Mouse (Mus musculus) lung, postnatal 4 days (tissue): Measurements from ENCODE around the gene Atp2c1.

ENCODE experiments used
- DNase-seq, 2 experiments: peaks; one replicate each; pipeline ENCODE4 v3.0.0; 2021

The Atp2c1 gene

GRCm38 (mm10) chr9:105484338-105485084 is 42.6 kb downstream of the Atp2c1 start:
- no peak for DNase-seq

GRCm38 (mm10) chr9:105483880-105484279 is 43.2 kb downstream of the Atp2c1 start:
- no peak for DNase-seq

- no peak for DNase-seq
These were observed 44.2 kb downstream of the Atp2c1 start for GRCm38 (mm10) chr9:105482715-105483510.

GRCm38 (mm10) chr9:105482070-105482469 is 45.0 kb downstream of the Atp2c1 start:
- no peak for DNase-seq

- no peak for DNase-seq
These were observed 51.0 kb downstream of the Atp2c1 start for GRCm38 (mm10) chr9:105476134-105476533.

GRCm38 (mm10) chr9:105474910-105475309 is 52.2 kb downstream of the Atp2c1 start:
- DNase-seq = no peak

- no peak for DNase-seq
These were observed 59.3 kb downstream of the Atp2c1 start for GRCm38 (mm10) chr9:105467787-105468186.

GRCm38 (mm10) chr9:105461496-105461895 is 65.6 kb downstream of the Atp2c1 start:
- no peak for DNase-seq

- peak; percentile 24 to 43 for DNase-seq
These were observed 68.1 kb downstream of the Atp2c1 start for GRCm38 (mm10) chr9:105459032-105459431.

- DNase-seq = no peak
These were observed 118.6 kb downstream of the Atp2c1 start for GRCm38 (mm10) chr9:105408549-105408948.

- peak; percentile 95 to 96 for DNase-seq
These were observed 131.9 kb downstream of the Atp2c1 start, which contains the start of the genes Aste1 and Nek11 for GRCm38 (mm10) chr9:105395218-105395627. Gene Aste1 (plus strand): TSS chr9:105395392. Gene Nek11 (minus strand): TSS chr9:105395524.

GRCm38 (mm10) chr9:105394720-105395119 is 132.4 kb downstream of the Atp2c1 start:
- DNase-seq = no peak

- no peak for DNase-seq
These were observed 136.5 kb downstream of the Atp2c1 start for GRCm38 (mm10) chr9:105390616-105391015.

GRCm38 (mm10) chr9:105389289-105389688 is 137.8 kb downstream of the Atp2c1 start:
- DNase-seq = peak; percentile 32 to 76

- no peak for DNase-seq
These were observed 139.7 kb downstream of the Atp2c1 start for GRCm38 (mm10) chr9:105387403-105387802.

- no peak for DNase-seq
These were observed 147.5 kb downstream of the Atp2c1 start for GRCm38 (mm10) chr9:105379533-105380145.

GRCm38 (mm10) chr9:105377622-105378021 is 149.5 kb downstream of the Atp2c1 start:
- DNase-seq = no peak

GRCm38 (mm10) chr9:105376954-105377530 is 150.1 kb downstream of the Atp2c1 start:
- no peak for DNase-seq

GRCm38 (mm10) chr9:105376411-105376810 is 150.7 kb downstream of the Atp2c1 start:
- no peak for DNase-seq

- DNase-seq = no peak
These were observed 152.8 kb downstream of the Atp2c1 start for GRCm38 (mm10) chr9:105374361-105374760.

- no peak for DNase-seq
These were observed 158.5 kb downstream of the Atp2c1 start for GRCm38 (mm10) chr9:105368605-105369004.

- DNase-seq = no peak
These were observed 160.9 kb downstream of the Atp2c1 start for GRCm38 (mm10) chr9:105366199-105366598.
